Mouse (Mus musculus): ENCODE measurements at regions not wholly inside any gene's neighbourhood (a gene's known extent, or its start where the extent isn't known, plus 50 kb on each side); places are given as distances from the start of the nearest gene placed in this dataset.

DNA sequence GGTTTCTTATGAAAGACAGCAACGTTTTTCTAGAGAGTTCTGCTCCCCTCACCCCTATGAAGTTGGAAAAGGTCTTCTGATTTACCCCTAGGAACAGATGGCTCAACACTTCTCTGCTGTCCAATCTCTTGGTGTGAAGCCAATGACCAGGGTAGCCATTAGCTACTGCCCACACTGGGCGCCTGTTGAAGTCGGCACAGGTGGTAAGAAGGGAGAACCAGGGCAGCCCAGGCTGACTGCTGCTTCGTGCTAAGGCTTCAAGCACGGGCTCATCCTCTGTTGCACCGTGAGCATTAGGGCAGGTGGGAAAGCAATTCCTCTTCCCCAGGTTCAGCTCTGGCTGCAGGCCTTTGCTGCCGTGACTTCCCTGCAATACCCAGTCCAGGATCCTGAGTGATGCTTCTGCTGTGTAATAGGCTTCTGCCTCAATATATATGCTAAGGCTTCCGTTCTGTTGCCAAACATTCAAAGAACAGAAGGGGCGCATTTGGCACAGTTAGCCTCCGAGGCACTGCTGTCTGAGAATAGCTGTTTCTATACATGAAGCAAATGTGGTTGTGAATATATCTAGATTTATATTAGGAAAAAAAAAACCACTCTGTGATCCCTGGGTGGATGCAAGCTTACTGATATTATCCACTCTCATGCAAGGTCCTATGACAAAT is 76.4 kb upstream of the Atp5g3 start:
- no peak for DNase-seq (ENCODE audit: low spot score)

DNA sequence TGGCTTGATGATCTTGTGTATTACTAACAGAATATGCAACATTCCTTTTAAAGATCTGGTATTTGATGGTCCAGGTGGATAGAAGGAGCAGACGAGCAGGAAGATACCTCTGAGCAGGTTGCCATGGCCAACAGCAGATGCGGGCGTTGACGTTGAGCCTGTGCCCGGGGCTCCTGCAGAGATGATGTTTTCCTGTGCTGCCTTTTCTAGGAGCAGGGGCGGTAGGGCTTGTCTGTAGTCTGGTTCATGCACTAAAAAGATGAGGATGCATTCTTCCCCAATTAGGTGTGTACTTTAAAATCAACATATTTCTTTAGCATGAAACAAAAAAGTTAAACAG is 74.8 kb upstream of the Atp5g3 start:
- no peak for DNase-seq (ENCODE audit: low spot score)

DNA sequence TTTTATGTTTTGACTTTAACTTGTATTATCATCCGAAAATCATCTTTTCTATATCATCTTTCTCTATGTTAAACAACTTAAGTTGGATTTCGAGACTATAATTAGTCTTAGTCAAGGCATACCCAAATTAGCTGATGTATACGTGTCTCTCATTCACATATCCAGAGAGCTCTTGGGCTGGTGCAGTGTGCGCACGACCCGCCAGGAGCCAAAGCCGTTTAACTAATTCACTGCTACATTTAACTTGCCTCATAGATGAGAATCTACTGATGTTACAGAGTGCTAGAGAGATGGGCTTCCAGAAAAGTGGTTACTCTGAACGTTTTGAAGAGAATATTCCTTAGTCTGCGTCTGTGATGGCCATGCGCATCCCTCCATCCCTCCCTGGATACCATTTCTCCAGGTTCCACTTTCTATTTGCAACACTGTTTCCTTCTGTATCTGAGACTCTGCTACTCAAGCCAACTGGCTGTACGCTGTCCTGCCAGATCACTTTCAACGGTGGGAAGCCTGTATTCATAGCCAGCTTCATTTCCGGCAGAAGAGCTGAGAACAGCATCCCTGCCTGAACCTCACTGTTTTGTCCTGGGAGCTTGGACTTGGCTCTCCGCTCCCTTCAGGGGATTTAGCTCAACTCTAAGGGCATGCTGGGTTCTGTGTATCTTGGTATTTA is 74.2 kb upstream of the Atp5g3 start:
- DNase-seq (ENCODE audit: low spot score): no peak

DNA sequence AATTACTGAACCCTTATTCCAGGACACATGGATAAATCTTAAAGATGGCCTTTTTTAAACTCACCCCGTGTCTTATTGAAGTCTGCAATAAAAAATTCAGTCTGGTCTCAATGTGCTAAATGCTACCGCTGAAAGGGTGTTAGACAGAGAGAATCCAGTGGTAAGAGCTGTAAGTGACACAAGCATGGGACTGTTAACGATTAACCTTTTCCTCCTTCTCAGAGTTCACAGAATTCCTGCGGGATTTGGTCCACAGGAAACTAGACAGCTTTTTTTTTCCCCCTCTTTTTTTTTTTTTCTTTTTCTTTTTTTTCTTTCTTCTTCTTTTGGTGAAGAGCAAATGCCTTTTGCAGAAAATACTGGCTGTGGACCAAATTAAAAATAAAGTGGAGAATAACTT is 72.0 kb upstream of the Atp5g3 start:
- no peak for DNase-seq (ENCODE audit: low spot score)

DNA sequence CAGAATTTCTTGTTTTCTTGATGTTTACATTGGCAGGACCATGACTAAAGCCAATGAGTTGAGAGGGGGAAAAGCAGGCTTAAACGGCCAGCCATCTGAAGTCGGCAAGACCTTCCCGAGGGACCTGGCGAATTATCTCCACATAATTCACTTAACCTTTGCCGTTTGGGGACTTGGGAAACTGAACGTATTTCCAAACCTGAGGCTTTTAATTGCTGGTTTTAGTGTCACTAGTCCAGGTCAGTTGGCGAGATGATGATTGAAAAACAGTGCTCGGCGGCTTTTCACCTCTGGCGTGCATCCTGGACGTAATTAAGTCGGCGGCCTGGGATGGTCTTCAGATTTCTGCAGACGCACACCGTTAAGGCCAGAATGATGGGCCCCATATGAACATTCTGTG is 66.9 kb upstream of the Atp5g3 start:
- DNase-seq (ENCODE audit: low spot score): peak; percentile 35

DNA sequence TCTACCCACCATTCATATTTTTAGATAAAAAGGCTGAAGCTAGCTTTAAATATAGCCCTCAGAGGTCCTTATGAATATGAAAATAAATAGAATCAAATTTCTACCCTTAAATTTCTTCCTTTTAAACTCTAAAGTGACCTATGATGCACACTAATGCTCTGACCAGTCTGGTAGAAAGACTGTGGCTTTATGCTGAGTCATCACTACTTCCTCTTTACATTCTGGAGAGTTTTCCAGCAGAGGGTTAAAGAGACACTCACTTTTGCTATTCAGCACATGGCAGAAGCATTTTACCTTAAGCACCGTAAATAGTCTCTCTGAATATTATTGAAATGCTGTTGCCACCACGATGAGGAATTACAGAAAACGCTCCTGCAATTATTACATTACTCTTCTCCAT is 62.6 kb upstream of the Atp5g3 start:
- DNase-seq (ENCODE audit: low spot score): no peak

DNA sequence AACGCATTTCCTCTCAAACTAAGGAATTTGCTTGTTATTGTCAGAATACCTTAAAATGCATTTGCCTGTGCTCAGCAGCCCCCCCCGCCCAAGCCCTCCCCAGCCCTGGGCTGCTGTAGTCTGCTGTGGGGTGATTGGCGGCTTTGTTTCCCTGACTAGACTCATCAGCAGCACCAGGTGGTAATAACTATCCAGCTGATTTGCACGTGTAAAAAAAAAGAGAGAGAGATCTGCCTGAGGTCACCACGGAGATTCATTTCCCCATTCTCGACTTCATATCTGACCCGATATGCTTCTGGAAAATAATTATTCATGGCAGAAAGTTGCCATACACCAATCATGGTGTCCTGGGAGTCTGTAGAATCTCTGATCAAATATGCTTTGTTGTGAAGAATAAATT is 56.5 kb upstream of the Atp5g3 start:
- DNase-seq (ENCODE audit: low spot score): no peak

DNA sequence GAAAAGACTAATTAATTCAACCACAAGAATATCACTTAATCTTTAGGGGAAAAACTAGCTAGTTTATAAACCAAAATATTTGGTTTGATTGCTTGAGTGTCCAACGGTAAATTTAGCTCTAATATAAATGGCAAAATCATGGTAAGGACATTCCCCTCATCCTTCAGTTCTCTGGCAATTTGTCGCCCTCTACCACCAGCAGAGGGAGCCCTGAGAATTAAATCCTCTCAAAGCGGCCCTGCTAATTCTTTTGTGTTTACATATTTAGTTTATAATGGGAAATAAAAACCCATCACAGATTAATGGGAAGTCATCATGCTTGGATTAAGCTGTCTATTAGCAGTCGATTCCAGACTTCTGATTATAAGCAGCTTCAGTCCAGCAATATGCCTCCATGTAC is 54.5 kb upstream of the Atp5g3 start:
- peak; percentile 55 for DNase-seq (ENCODE audit: low spot score)

Data from MN1 (cell line).